Mouse (Mus musculus) myocyte (in vitro differentiated cells): ENCODE measurements around the gene Ablim1. TPM values are rescaled to one million over a fixed set of nuclear protein-coding genes. Genes with fewer than 3 reads are reported as not detected.

Experiments
- H3K27me3 ChIP-seq: one replicate; pipeline ENCODE4 v1.6.1; 2011; ENCODE audit not compliant: control insufficient read depth, insufficient read depth, insufficient read length
- H3K36me3 ChIP-seq: one replicate; pipeline ENCODE4 v1.6.1; 2011; ENCODE audit not compliant: control insufficient read depth, insufficient read depth
- H3K4me2 ChIP-seq: one replicate; pipeline ENCODE4 v1.6.1; 2011; ENCODE audit warnings: low read depth, control low read depth
- H3K4me3 ChIP-seq: one replicate; pipeline ENCODE4 v1.5.1; 2011; ENCODE audit warnings: mild to moderate bottlenecking, control low read depth, moderate library complexity
- H3K79me2 ChIP-seq: one replicate; pipeline ENCODE4 v1.6.1; 2011; ENCODE audit not compliant: control insufficient read depth, insufficient read depth
- H3ac ChIP-seq: one replicate; pipeline ENCODE4 v1.6.1; 2011; ENCODE audit not compliant: control insufficient read depth, insufficient read length
- CEBPB ChIP-seq: IDR thresholded peaks from 2 replicates; pipeline ENCODE4 v1.6.1; 2011; ENCODE audit warnings: mild to moderate bottlenecking, moderate library complexity; ENCODE audit not compliant: poor library complexity, insufficient read depth, severe bottlenecking
- E2F4 ChIP-seq: IDR thresholded peaks from one replicate; pipeline ENCODE4 v1.6.1; 2011; ENCODE audit warnings: mild to moderate bottlenecking, control low read depth, moderate library complexity; ENCODE audit not compliant: insufficient read depth
- MAX ChIP-seq: IDR thresholded peaks from one replicate; pipeline ENCODE4 v1.6.1; 2011; ENCODE audit warnings: low read depth, mild to moderate bottlenecking, control low read depth
- MYOD1 ChIP-seq, 3 experiments: IDR thresholded peaks; one replicate each; pipeline ENCODE4 v1.6.1; 2011; ENCODE audit warnings: control low read depth in 2 of 3, low read depth in 2 of 3, mild to moderate bottlenecking in 2 of 3, moderate library complexity in 1 of 3; ENCODE audit not compliant: insufficient read length in 2 of 3, control insufficient read depth in 1 of 3
- MYOG ChIP-seq, 3 experiments: IDR thresholded peaks; one replicate each; pipeline ENCODE4 v1.6.1; 2011; ENCODE audit warnings: control low read depth in 2 of 3, low read depth in 2 of 3, mild to moderate bottlenecking in 2 of 3; ENCODE audit not compliant: insufficient read length in 2 of 3, control insufficient read depth in 1 of 3, insufficient read depth in 1 of 3
- POLR2A ChIP-seq: IDR thresholded peaks from one replicate; pipeline ENCODE4 v1.6.1; 2011; ENCODE audit warnings: low read depth, mild to moderate bottlenecking, control low read depth, moderate library complexity; ENCODE audit not compliant: insufficient read length
- POLR2AphosphoS2 ChIP-seq: IDR thresholded peaks from one replicate; pipeline ENCODE4 v1.6.1; 2011; ENCODE audit warnings: low read depth, control low read depth; ENCODE audit not compliant: insufficient read length
- REST ChIP-seq: IDR thresholded peaks from one replicate; pipeline ENCODE4 v1.6.1; 2011; ENCODE audit warnings: mild to moderate bottlenecking, control low read depth, moderate library complexity; ENCODE audit not compliant: insufficient read depth, insufficient read length
- SRF ChIP-seq: IDR thresholded peaks from one replicate; pipeline ENCODE4 v1.6.1; 2011; ENCODE audit warnings: low read depth; ENCODE audit not compliant: control insufficient read depth, insufficient read length
- TCF12 ChIP-seq: IDR thresholded peaks from one replicate; pipeline ENCODE4 v1.6.1; 2011; ENCODE audit warnings: mild to moderate bottlenecking, control low read depth; ENCODE audit not compliant: poor library complexity, insufficient read depth, severe bottlenecking
- TCF3 ChIP-seq: IDR thresholded peaks from one replicate; pipeline ENCODE4 v1.6.1; 2011; ENCODE audit warnings: low read depth, control low read depth; ENCODE audit not compliant: insufficient read length
- USF1 ChIP-seq: IDR thresholded peaks from one replicate; pipeline ENCODE4 v1.6.1; 2011; ENCODE audit warnings: low read depth, mild to moderate bottlenecking, control low read depth, moderate library complexity
- polyA plus RNA-seq: library from polyadenylated mRNA; unstranded; fragments of >200 nt; fragmentation: generic; extraction: Trizol; gene quantifications from one replicate; pipeline ENCODE4 v1.2.1, GENCODE M21; 2012; ENCODE audit warnings: missing spikeins

Ablim1 gene
- polyA plus RNA-seq, 1 experiment: 29.9 TPM

- Histone ChIP-seq H3K4me3 (no peak overlapping the region), H3K4me2 (no peak overlapping the region), H3K79me2 (no peaks in the 10 kb centered on the region), H3K36me3 (no peaks in the 10 kb centered on the region), H3ac (no peak overlapping the region), H3K27me3 (no peaks in the 10 kb centered on the region)
- TF ChIP-seq CEBPB (no peak), POLR2A (no peak), MYOD1 (IDR thresholded peaks at IDR 0.05; ENCODE audit: control insufficient read depth in 1 of 3, insufficient read length in 2 of 3, low read depth in 2 of 3) (no peak)
These were observed 202.4 kb downstream of the Ablim1 start for GRCm38 (mm10) chr19:57112231-57112815.

GRCm38 (mm10) chr19:57111301-57111700 lies 203.4 kb downstream of the Ablim1 start:
- Histone ChIP-seq H3K4me3 (no peak overlapping the region), H3ac (no peak overlapping the region), H3K36me3 (no peaks in the 10 kb centered on the region), H3K79me2 (no peaks in the 10 kb centered on the region), H3K27me3 (no peaks in the 10 kb centered on the region), H3K4me2 (no peak overlapping the region)
- no peak for TF ChIP-seq POLR2A
- no peak for TF ChIP-seq TCF3
- no peak for TF ChIP-seq CEBPB
- TF ChIP-seq REST: no peak
- TF ChIP-seq MAX: no peak
- no peak for TF ChIP-seq TCF12
- no peak for TF ChIP-seq SRF
- no peak for TF ChIP-seq USF1
- no peak for TF ChIP-seq E2F4
- no peak for TF ChIP-seq MYOD1 (IDR thresholded peaks at IDR 0.05; ENCODE audit: control insufficient read depth in 1 of 3, insufficient read length in 2 of 3, low read depth in 2 of 3)
- no peak for TF ChIP-seq POLR2AphosphoS2

- Histone ChIP-seq H3K4me3 (no peak overlapping the region), H3K36me3 (no peaks in the 10 kb centered on the region), H3ac (no peak overlapping the region), H3K4me2 (no peak overlapping the region), H3K79me2 (no peaks in the 10 kb centered on the region), H3K27me3 (no peaks in the 10 kb centered on the region)
- TF ChIP-seq MYOD1 (IDR thresholded peaks at IDR 0.05; ENCODE audit: control insufficient read depth in 1 of 3, insufficient read length in 2 of 3, low read depth in 2 of 3): no peak
- no peak for TF ChIP-seq SRF
- TF ChIP-seq POLR2AphosphoS2: no peak
- no peak for TF ChIP-seq MAX
- no peak for TF ChIP-seq TCF3
- no peak for TF ChIP-seq USF1
These were observed 205.1 kb downstream of the Ablim1 start for GRCm38 (mm10) chr19:57109620-57110019.

- no peak overlapping the region for H3K4me2 ChIP-seq
- TF ChIP-seq MYOG (IDR thresholded peaks at IDR 0.05; ENCODE audit: control insufficient read depth in 1 of 3, insufficient read depth in 1 of 3, insufficient read length in 2 of 3, low read depth in 2 of 3) (no peak), TCF3 (no peak), POLR2AphosphoS2 (no peak)
- no peak overlapping the region for H3ac ChIP-seq
- no peak overlapping the region for H3K4me3 ChIP-seq
- no peaks in the 10 kb centered on the region for H3K36me3 ChIP-seq
- no peaks in the 10 kb centered on the region for H3K79me2 ChIP-seq
- no peaks in the 10 kb centered on the region for H3K27me3 ChIP-seq
These were observed 208.2 kb downstream of the Ablim1 start for GRCm38 (mm10) chr19:57106513-57106912.

- Histone ChIP-seq H3K36me3 (no peaks in the 10 kb centered on the region), H3K79me2 (no peaks in the 10 kb centered on the region), H3K4me2 (no peak overlapping the region), H3K4me3 (no peak overlapping the region), H3K27me3 (no peaks in the 10 kb centered on the region), H3ac (no peak overlapping the region)
- TF ChIP-seq TCF3 (no peak), USF1 (no peak), SRF (no peak), E2F4 (no peak), MAX (no peak), REST (no peak), POLR2A (no peak), MYOD1 (IDR thresholded peaks at IDR 0.05; ENCODE audit: control insufficient read depth in 1 of 3, insufficient read length in 2 of 3, low read depth in 2 of 3) (no peak), TCF12 (no peak), MYOG (IDR thresholded peaks at IDR 0.05; ENCODE audit: control insufficient read depth in 1 of 3, insufficient read depth in 1 of 3, insufficient read length in 2 of 3, low read depth in 2 of 3) (no peak)
These were observed 208.7 kb downstream of the Ablim1 start for GRCm38 (mm10) chr19:57106031-57106430.
